In the genomic region with DNA sequence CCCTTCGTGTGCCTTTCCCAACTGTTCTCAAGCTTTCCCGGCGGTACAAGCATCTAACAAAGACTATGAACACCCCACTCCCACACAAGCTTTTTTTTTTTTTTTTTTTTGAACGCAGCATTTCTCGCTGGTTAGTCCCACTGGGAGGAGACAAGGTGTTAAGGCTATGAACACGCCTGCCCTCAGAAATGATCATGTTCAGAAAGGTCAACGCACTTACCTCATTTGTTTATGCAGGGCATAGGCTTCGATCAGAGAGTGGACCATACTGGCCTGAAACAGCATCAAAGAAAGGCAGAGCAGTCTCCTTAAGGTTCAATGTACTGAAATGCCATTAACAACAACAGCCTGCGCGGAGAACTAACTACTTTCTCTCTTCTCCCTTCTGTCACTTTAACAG, we compare ENCODE assay signal across 7 mouse cellular contexts. TPM values are rescaled to one million over a fixed set of nuclear protein-coding genes. Genes with fewer than 3 reads are reported as not detected.
DNase-seq lines count a peak whose midpoint lies in the region; ATAC-seq and TF ChIP-seq lines count a peak whose summit lies in the region.

No protein-coding gene starts in this region.

- H3K9me3 ChIP-seq in neural tube, embryonic 11.5 days (ENCODE audit: control insufficient read depth, low read length), result no peaks in the 10 kb centered on the region
- H3K9me3 ChIP-seq in limb, embryonic 14.5 days (ENCODE audit: control insufficient read depth, low read length), result no peaks in the 10 kb centered on the region
- H3K9me3 ChIP-seq in stomach, embryonic 16.5 days (replicated peaks; ENCODE audit: control insufficient read depth, low read length), result no peaks in the 10 kb centered on the region

- H3K4me3 ChIP-seq in neural tube, embryonic 11.5 days (ENCODE audit: low read depth, low read length), result peak overlapping the region; percentile 51
- H3K4me3 ChIP-seq in embryonic fibroblast, embryonic 13.5 days (ENCODE audit: insufficient read depth, low read length), result peak overlapping the region; percentile 95
- H3K4me3 ChIP-seq in limb, embryonic 14.5 days (replicated peaks; ENCODE audit: low read length), result peak overlapping the region; percentile 50
- H3K4me3 ChIP-seq in stomach, embryonic 16.5 days (replicated peaks; ENCODE audit: low read length), result peak overlapping the region; percentile 57

- H3K4me1 ChIP-seq in neural tube, embryonic 11.5 days (ENCODE audit: control insufficient read depth, insufficient read depth, low read length), result no peaks in the 10 kb centered on the region
- no peaks in the 10 kb centered on the region for H3K4me1 ChIP-seq in embryonic fibroblast, embryonic 13.5 days (ENCODE audit: control insufficient read depth, insufficient read depth, low read length)
- H3K4me1 ChIP-seq in limb, embryonic 14.5 days (ENCODE audit: control insufficient read depth, insufficient read depth, low read length), result no peaks in the 10 kb centered on the region
- no peaks in the 10 kb centered on the region for H3K4me1 ChIP-seq in stomach, embryonic 16.5 days (ENCODE audit: control insufficient read depth, insufficient read depth, low read length)

- H3K27ac ChIP-seq in neural tube, embryonic 11.5 days (ENCODE audit: low read depth, low read length), result no peak overlapping the region
- no peak overlapping the region for H3K27ac ChIP-seq in embryonic fibroblast, embryonic 13.5 days (ENCODE audit: insufficient read depth, low read length)
- no peak overlapping the region for H3K27ac ChIP-seq in limb, embryonic 14.5 days (replicated peaks; ENCODE audit: low read depth, low read length)
- no peak overlapping the region for H3K27ac ChIP-seq in stomach, embryonic 16.5 days (ENCODE audit: low read length)

- no peaks in the 10 kb centered on the region for H3K27me3 ChIP-seq in neural tube, embryonic 11.5 days (ENCODE audit: control insufficient read depth, insufficient read depth, low read length)
- no peaks in the 10 kb centered on the region for H3K27me3 ChIP-seq in limb, embryonic 14.5 days (ENCODE audit: control insufficient read depth, insufficient read depth, low read length)
- H3K27me3 ChIP-seq in stomach, embryonic 16.5 days (ENCODE audit: control insufficient read depth, insufficient read depth, low read length), result peaks cover 6% of the 10 kb centered on the region; the same call in 1 of the 2 replicates

- peak overlapping the region; percentile 54 for H3K4me2 ChIP-seq in neural tube, embryonic 11.5 days (ENCODE audit: low read depth)
- H3K4me2 ChIP-seq in limb, embryonic 14.5 days (replicated peaks; ENCODE audit: low read depth, low read length, severe bottlenecking), result peak overlapping the region; percentile 56
- peak overlapping the region; percentile 57 for H3K4me2 ChIP-seq in stomach, embryonic 16.5 days (ENCODE audit: low read depth, low read length)

- WGBS in neural tube, embryonic 11.5 days, result 42% methylated on average over 10 of the region's 10 CpGs
- WGBS in limb, embryonic 14.5 days, result 31% methylated on average over 10 of the region's 10 CpGs
- WGBS in stomach, embryonic 16.5 days, result 23% methylated on average over 10 of the region's 10 CpGs

- TF ChIP-seq CTCF in embryonic fibroblast, embryonic 13.5 days (IDR thresholded peaks at IDR 0.05; ENCODE audit: borderline replicate concordance, insufficient read depth, low read length), result no peak

- no peak overlapping the region for H3K9ac ChIP-seq in neural tube, embryonic 11.5 days (ENCODE audit: low read length)
- 0 out of 2 replicates have a peak overlapping the region, but pooled peaks have one; percentile 47 for H3K9ac ChIP-seq in limb, embryonic 14.5 days (ENCODE audit: low read depth, low read length, severe bottlenecking)
- peak overlapping the region; percentile 69 for H3K9ac ChIP-seq in stomach, embryonic 16.5 days (ENCODE audit: low read length)

- H3K36me3 ChIP-seq in neural tube, embryonic 11.5 days (ENCODE audit: control insufficient read depth, insufficient read depth, low read length), result no peaks in the 10 kb centered on the region
- no peaks in the 10 kb centered on the region for H3K36me3 ChIP-seq in limb, embryonic 14.5 days (ENCODE audit: control insufficient read depth, insufficient read depth, low read length)
- H3K36me3 ChIP-seq in stomach, embryonic 16.5 days (ENCODE audit: control insufficient read depth, insufficient read depth, low read length), result no peaks in the 10 kb centered on the region

- intact Hi-C loops in left cerebral cortex, postnatal 14 days (cut with DNase I), result no loop called here

- DNase-seq in neural tube, embryonic 11.5 days (ENCODE audit: low spot score), result no peak
- DNase-seq in neural tube, embryonic 10.5 days (ENCODE audit: extremely low spot score, low spot score), result no peak
- no peak for DNase-seq in limb, embryonic 14.5 days (ENCODE audit: low spot score)
- no peak for DNase-seq in left cerebral cortex, postnatal 14 days (ENCODE audit: low spot score in 2 of 2)
- no peak for DNase-seq in right cerebral cortex, postnatal 25 days

- no peak for ATAC-seq in neural tube, embryonic 11.5 days (ENCODE audit: insufficient read depth, low FRiP score, low TSS enrichment)
- no peak for ATAC-seq in limb, embryonic 14.5 days (ENCODE audit: low FRiP score, low read depth)
- no peak for ATAC-seq in stomach, embryonic 16.5 days (ENCODE audit: insufficient read depth, low FRiP score)

- no peak for TF ChIP-seq POLR2A in embryonic fibroblast, embryonic 13.5 days (IDR thresholded peaks at IDR 0.05; ENCODE audit: low read depth, low read length)
- TF ChIP-seq POLR2A in limb, embryonic 14.5 days (IDR thresholded peaks at IDR 0.05; ENCODE audit: borderline replicate concordance, extremely low read depth, insufficient read depth, insufficient read length), result no peak

RNA-seq across cellular contexts. Expression of gene Hdac8, which starts 1.0 kb away (rescaled TPM):
- 1.6 and 2.6 TPM in 2 replicates for polyA plus RNA-seq in neural tube, embryonic 11.5 days (2014; fragmentation: Nextera tagmentation; extraction: Ambion mirVana)
- 17.7 and 17.9 TPM in 2 replicates for polyA plus RNA-seq in embryonic fibroblast, embryonic 13.5 days (2011; ENCODE audit: insufficient read length, low read depth, missing spikeins)
- polyA plus RNA-seq in limb, embryonic 14.5 days (2012; rRNA removed), result 13.5 and 16.1 TPM in 2 replicates
- polyA plus RNA-seq in limb, embryonic 14.5 days (2014; fragmentation: Nextera tagmentation; extraction: Ambion mirVana), result 2.7 and 5.0 TPM in 2 replicates
- 9.2 and 10.8 TPM in 2 replicates for polyA plus RNA-seq in stomach, embryonic 16.5 days (2015; fragmentation: Nextera tagmentation; extraction: Ambion mirVana)
- 10 to 100 TPM; 12.7 to 13.4 TPM for total RNA-seq in left cerebral cortex, postnatal 14 days (2021)
